Mouse (Mus musculus) hindlimb bud, embryonic 11.5 days (tissue): ENCODE measurements at regions not wholly inside any gene's neighbourhood (a gene's known extent, or its start where the extent isn't known, plus 50 kb on each side); places are given as distances from the start of the nearest gene placed in this dataset.

ENCODE experiments used
- DNase-seq: peaks from one replicate; pipeline ENCODE4 v3.0.0-alpha.2; 2012; ENCODE audit warnings: low read depth, low spot score; ENCODE audit errors: extremely low spot score

GRCm38 (mm10) chr2:99236968-99237367 is 569.9 kb upstream of the Gm10800 start:
- DNase-seq, result peak; percentile 1
